Mouse (Mus musculus): Measurements from ENCODE around the gene Cldn18. TPM values are rescaled to one million over a fixed set of nuclear protein-coding genes. Genes with fewer than 3 reads are reported as not detected.

The Cldn18 gene
- not detected in 2 replicates for total RNA-seq (2021)
- long read RNA-seq: 0 reads

GRCm38 (mm10) chr9:99717134-99717533 lies at the start of gene Cldn18:
TSS of gene Cldn18 (minus strand) at chr9:99717267.
- no peak for DNase-seq

GRCm38 (mm10) chr9:99763530-99763929 lies 46.5 kb upstream of the Cldn18 start:
- no peak for DNase-seq

- no peak for DNase-seq
Measured at GRCm38 (mm10) chr9:99750272-99750671, 33.2 kb upstream of the Cldn18 start.

GRCm38 (mm10) chr9:99748279-99748678 lies 31.2 kb upstream of the Cldn18 start:
- DNase-seq: no peak

- no peak for DNase-seq
Measured at GRCm38 (mm10) chr9:99747731-99748130, 30.7 kb upstream of the Cldn18 start.

- no peak for DNase-seq
Measured at GRCm38 (mm10) chr9:99744548-99744947, 27.5 kb upstream of the Cldn18 start.

- peak; percentile 65 for DNase-seq
Measured at GRCm38 (mm10) chr9:99729943-99730646, 13.0 kb upstream of the Cldn18 start.

GRCm38 (mm10) chr9:99727819-99728218 lies 10.8 kb upstream of the Cldn18 start:
- DNase-seq: no peak

- DNase-seq: no peak
Measured at GRCm38 (mm10) chr9:99725278-99725677, 8.2 kb upstream of the Cldn18 start.

- DNase-seq: no peak
Measured at GRCm38 (mm10) chr9:99720011-99720410, 2.9 kb upstream of the Cldn18 start.

GRCm38 (mm10) chr9:99710297-99710696 lies 6.8 kb downstream of the Cldn18 start:
- no peak for DNase-seq

- DNase-seq: no peak
Measured at GRCm38 (mm10) chr9:99709588-99710248, 7.3 kb downstream of the Cldn18 start.

- no peak for DNase-seq
Measured at GRCm38 (mm10) chr9:99707425-99708126, 9.5 kb downstream of the Cldn18 start.

- DNase-seq: no peak
Measured at GRCm38 (mm10) chr9:99706264-99706663, 10.8 kb downstream of the Cldn18 start.

- no peak for DNase-seq
Measured at GRCm38 (mm10) chr9:99703711-99704110, 13.4 kb downstream of the Cldn18 start.

GRCm38 (mm10) chr9:99702215-99702614 lies 14.9 kb downstream of the Cldn18 start:
- no peak for DNase-seq

- DNase-seq: no peak
Measured at GRCm38 (mm10) chr9:99701187-99701586, 15.9 kb downstream of the Cldn18 start.

GRCm38 (mm10) chr9:99699752-99700389 lies 17.2 kb downstream of the Cldn18 start:
- DNase-seq: no peak

- DNase-seq: no peak
Measured at GRCm38 (mm10) chr9:99694961-99695360, 22.1 kb downstream of the Cldn18 start.

GRCm38 (mm10) chr9:99690386-99690785 lies 26.7 kb downstream of the Cldn18 start:
- no peak for DNase-seq

- no peak for DNase-seq
Measured at GRCm38 (mm10) chr9:99689796-99690195, 27.3 kb downstream of the Cldn18 start.

GRCm38 (mm10) chr9:99685536-99686231 lies 31.4 kb downstream of the Cldn18 start:
- no peak for DNase-seq
